Mouse (Mus musculus) spleen, postnatal 14 days (tissue): ENCODE results near the gene Nfib.
"Not testable (repeated sequence)": the region's sequence is repeated elsewhere in the genome, so short reads cannot be mapped to it uniquely, and the experiment has no call there.

ENCODE experiments used
- DNase-seq, 2 experiments: peaks; one replicate each; pipeline ENCODE4 v3.0.0; 2021 to 2022; ENCODE audit warnings: low spot score in 2 of 2

Nfib gene

GRCm38 (mm10) chr4:82298606-82299005, 406.9 kb downstream of the Nfib start:
- no peak for DNase-seq

DNA sequence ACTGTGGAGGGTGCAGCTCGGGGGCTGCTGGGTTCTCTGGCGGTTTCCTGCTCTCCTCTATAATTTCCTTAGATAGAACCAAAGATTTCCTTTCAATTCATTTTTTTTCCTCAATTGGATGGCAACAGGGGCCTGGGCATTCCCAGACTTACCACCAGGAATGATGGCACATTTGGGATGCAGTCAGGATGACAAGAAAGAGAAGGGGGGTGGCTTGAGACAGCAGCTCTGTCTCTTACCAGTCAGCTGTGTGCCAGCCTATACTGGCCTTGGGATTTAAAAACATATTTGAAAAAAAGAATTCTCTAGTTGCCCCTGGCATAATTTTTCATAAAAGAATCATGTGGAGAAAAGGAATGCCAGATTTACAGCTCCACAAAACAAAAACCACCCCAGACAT, 408.0 kb downstream of the Nfib start:
- DNase-seq, result no peak

DNA sequence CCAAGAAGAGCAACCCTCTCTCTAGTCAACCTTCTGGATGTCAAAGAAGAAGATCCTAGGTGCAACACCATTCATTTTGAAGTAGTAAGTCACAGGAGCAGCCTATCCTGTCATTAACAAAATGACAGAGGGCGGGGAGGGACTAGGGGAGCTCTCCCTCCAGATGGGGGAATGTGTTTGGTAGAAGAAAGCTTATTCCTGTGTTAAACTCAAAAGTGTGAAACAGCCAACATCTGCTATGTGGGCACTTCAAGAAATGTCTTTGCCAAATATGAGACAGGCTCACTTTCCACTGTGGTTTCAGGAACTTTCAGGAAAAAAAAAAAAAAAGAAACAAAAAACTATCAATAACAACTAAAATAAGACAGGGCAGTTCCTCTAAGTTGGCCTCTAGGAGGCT, 411.5 kb downstream of the Nfib start:
- no peak for DNase-seq

DNA sequence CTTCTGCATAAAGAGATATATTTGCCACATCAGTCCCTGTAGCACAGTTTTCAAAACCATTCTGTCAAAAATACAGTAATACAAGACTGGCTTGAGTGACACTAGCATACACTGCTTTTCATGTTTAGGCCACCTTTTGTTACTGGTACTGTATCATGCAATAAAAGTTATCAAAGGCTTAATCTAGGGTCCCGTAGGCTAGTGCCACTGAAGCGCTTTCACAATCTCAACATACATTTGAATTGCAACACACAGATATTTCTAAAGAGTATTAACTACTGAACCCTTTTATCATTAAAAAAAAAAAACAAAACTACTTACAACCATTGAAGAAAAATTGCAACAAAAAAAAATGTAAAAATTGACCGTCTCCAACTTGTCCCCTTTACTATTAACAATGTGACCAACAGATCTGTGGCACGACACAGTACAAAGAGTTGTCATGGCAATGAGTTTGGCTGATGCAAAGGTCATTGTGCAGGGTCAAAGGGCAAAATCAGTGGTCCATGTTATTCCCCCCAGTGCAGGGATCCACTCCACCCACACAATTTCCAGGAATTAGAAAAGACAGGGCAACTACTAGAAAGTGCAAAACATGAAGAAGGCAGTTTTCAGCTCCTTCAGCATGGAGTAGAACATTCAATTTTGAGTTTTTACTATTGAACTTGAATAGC, 414.2 kb downstream of the Nfib start:
- no peak for DNase-seq

- DNase-seq, result no peak
These were observed 414.9 kb downstream of the Nfib start for GRCm38 (mm10) chr4:82290623-82291022.

DNA sequence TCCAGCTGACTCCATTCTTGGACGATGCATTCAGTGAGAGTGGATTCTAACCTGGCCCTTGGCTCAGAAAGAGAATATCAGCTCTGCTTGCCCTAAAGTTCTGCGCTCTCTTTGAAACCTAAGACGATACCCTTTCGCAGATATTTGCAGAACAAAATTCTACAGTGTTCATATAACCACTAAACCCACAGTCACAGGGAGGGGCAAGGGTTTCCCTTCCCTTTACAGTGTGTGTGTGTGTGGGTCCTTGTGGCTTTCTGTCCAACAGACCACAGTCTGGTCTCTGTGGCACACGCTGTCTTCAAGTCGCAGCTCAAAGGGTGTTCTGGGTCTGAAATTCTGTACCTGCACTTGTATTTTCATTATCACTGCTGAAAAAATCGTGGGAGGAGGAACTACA, 416.0 kb downstream of the Nfib start:
- DNase-seq, result no peak

GRCm38 (mm10) chr4:82288138-82288537, 417.4 kb downstream of the Nfib start:
- no peak for DNase-seq

GRCm38 (mm10) chr4:82287454-82287853, 418.1 kb downstream of the Nfib start:
- no peak for DNase-seq

- no peak for DNase-seq
These were observed 418.6 kb downstream of the Nfib start for GRCm38 (mm10) chr4:82286931-82287330.

GRCm38 (mm10) chr4:82283536-82283935, 422.0 kb downstream of the Nfib start:
- DNase-seq, result no peak

GRCm38 (mm10) chr4:82275996-82276395, 429.6 kb downstream of the Nfib start:
- DNase-seq, result no peak

- no peak for DNase-seq
These were observed 432.3 kb downstream of the Nfib start for GRCm38 (mm10) chr4:82273049-82273754.

- no peak for DNase-seq
These were observed 433.5 kb downstream of the Nfib start for GRCm38 (mm10) chr4:82272099-82272498.

DNA sequence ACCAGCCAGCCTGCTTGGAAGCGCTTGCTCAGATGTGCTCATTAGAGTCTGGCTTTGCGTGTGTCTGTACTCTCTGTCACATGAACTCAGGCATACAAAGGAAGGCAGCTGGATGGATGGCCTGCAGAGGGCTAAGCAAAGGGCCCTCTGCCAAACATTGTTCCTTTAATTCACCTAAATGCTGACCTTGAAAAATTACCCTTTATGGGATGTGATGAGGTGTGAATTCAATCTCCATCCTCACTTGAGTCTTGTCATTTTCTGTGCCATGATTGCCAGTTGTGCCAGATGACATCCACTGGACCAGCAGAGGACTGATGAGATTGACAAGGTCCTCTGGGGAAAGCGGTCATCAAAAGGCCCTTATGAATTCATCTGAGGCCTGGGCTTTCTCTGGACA, 434.0 kb downstream of the Nfib start:
- no peak for DNase-seq

DNA sequence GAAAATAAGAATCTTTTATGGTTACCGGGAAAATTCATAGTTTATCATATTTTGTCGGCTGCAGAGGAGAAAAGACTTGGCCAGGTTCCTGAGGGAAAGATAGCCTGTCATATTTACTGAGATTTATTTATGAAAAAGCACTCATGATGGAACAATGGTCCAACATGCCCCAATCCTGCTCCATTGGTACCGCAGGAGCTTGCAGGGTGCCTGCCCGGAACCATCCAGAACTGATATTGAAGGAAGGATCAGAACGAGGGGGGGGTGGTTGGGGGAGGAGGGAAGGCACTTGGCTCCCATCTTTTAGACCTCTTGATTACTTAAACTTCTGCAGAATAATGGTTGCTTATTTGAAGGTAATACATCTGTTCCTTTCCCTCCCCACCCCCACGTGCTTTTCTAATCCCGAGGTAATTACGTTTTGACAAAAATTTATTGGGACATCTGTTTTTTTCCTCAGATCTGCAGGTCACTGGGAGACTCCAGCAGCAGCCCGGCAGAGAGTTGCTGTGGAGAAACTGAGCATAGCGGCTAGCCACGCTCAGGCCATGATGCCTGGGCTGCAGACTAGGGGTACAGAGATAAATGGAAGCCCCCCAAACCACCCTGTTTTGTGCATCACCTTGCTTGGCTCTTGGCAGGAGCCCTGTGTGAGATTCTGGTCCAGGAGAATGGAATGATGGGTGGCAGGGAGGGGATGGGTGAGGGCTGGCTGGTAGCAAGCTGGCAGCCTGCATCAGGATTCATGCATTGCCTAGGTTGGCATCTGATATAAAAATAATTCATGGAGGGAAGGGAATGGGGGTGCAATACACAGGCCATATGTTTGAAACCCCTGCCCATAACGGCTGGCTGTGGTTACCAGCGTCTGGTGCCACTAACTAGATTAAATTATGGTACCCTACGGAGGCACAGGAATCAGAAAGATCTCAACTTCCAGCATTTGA, 437.4 kb downstream of the Nfib start:
- no peak for DNase-seq

DNA sequence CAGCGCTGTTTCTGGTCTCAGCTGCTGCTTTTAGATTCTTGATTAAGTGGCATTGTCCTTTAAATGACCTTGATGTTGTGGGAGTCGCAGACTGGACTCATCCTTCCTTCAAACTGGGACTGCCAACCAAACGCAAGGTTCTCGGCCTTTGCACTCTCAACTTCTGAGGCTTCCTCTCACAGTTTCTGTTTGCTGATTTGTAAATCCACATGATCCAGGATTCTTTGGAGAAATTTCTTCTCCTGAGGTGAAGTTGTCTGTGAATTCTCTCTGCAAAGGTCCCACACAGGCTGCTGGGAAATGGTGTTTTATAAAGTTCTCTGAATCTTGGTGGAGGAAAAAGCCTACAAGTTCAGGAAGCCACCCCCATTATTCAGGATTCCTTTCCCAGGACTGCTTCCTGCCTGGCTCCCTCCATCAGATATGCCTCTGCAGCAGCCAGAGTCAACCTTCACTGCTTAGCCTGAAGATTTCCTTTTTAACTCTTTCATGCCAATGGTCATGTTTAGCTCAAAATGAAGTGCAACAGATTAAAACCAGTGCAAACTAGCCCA, 439.4 kb downstream of the Nfib start:
- DNase-seq, result no peak

GRCm38 (mm10) chr4:82258545-82258944, 447.0 kb downstream of the Nfib start:
- not testable (repeated sequence) for DNase-seq

DNA sequence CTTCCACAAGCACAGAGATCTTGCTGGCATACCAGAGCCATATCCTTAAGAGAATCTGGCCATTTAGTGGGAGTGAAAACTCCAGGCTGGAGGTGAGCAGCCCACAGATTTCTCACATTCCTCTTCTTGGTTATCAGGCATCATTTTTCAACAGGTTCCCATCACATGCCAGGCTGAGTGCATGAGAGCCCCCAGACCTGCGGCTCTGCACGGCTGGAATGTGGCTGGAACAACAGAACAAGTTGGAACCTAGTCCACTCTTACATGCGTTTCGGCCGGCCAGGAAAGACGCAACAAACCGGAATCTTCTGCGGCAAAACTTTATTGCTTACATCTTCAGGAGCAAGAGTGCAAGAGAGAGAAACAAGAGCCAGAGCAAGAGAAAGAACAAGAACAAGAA, 453.5 kb downstream of the Nfib start:
- DNase-seq, result no peak

- DNase-seq, result no peak
These were observed 455.2 kb downstream of the Nfib start for GRCm38 (mm10) chr4:82250355-82250659.

- DNase-seq, result no peak
These were observed 455.8 kb downstream of the Nfib start for GRCm38 (mm10) chr4:82249518-82250354.

GRCm38 (mm10) chr4:82248961-82249360, 456.6 kb downstream of the Nfib start:
- no peak for DNase-seq
